Mouse (Mus musculus): ENCODE measurements at regions not wholly inside any gene's neighbourhood (a gene's known extent, or its start where the extent isn't known, plus 50 kb on each side); places are given as distances from the start of the nearest gene placed in this dataset.

DNA sequence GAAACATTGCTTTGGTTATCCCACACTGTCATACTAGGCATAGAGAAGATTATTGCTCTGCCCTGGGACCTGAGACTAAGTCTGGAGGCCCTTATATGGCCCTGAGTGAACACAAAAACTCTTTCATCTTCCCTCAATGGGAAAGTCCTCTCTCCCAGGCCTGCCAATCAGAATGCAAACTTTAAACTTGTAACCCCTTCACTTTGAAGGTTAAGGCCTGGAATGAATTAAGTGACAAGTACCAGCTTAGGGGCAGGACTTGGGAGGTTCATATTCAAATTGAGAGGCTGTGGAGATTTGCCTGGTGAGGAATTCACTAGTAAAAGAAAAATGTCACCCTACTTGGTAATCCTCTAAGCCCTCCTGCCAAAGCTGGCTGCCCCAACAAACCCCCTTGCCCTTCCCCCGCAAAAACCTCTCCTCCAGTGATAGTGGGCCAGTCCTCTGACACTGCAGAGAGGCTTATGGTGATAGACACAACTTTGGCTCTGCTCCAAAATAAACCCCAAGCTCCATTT, 120.4 kb upstream of the Thpo start:
- no peak for TF ChIP-seq CTCF (IDR thresholded peaks at IDR 0.05)
- TF ChIP-seq EP300 (IDR thresholded peaks at IDR 0.05; ENCODE audit: insufficient read depth, low read depth, low read length): no peak
